Mouse (Mus musculus) cerebellum, adult 2 months (tissue): Measurements from ENCODE around the gene Syngr3. TPM values are rescaled to one million over a fixed set of nuclear protein-coding genes. Genes with fewer than 3 reads are reported as not detected.

Source experiments
- DNase-seq, 2 experiments: peaks; one replicate each; pipeline ENCODE4 v3.0.0; 2021
- H3K27ac ChIP-seq: fragments of 200-500 bp; 2 replicates; pipeline ENCODE4 v1.5.1; 2012; ENCODE audit warnings: low read length, control low read depth, inconsistent platforms; ENCODE audit not compliant: insufficient read depth
- H3K27me3 ChIP-seq: fragments of 200-500 bp; 2 replicates; pipeline ENCODE4 v1.6.1; 2012; ENCODE audit warnings: inconsistent platforms, mild to moderate bottlenecking, low read length, moderate library complexity; ENCODE audit not compliant: control insufficient read depth, insufficient read depth
- H3K4me1 ChIP-seq: fragments of 200-500 bp; 2 replicates; pipeline ENCODE4 v1.6.1; 2011; ENCODE audit warnings: low read length; ENCODE audit not compliant: control insufficient read depth, insufficient read depth
- H3K4me3 ChIP-seq: fragments of 200-500 bp; replicated peaks from 2 replicates; pipeline ENCODE3; 2011; ENCODE audit warnings: mild to moderate bottlenecking, low read depth, low read length, control low read depth; ENCODE audit not compliant: insufficient read depth
- CTCF ChIP-seq: fragments of 200-500 bp; IDR thresholded peaks from 2 replicates; pipeline ENCODE4 v1.5.1; 2011; ENCODE audit warnings: low read depth, mild to moderate bottlenecking, control low read depth, low read length, moderate library complexity, borderline replicate concordance; ENCODE audit not compliant: insufficient read depth
- POLR2A ChIP-seq: fragments of 200-500 bp; IDR thresholded peaks from 2 replicates; pipeline ENCODE4 v1.6.1; 2011; ENCODE audit warnings: low read length, control low read depth, borderline replicate concordance; ENCODE audit not compliant: insufficient read depth
- WGBS: fragments of 180-500 bp; shearing (Covaris S2); methylation state at CpG from one replicate; pipeline ENCODE4 v1.1.7; 2018; 5-methylcytosine and 5-hydroxymethylcytosine counted together
- polyA plus RNA-seq: library from polyadenylated mRNA; depleted of rRNA; stranded (reverse); fragments of >200 nt; gene quantifications from 2 replicates; pipeline ENCODE4 v1.2.3, GENCODE M21; 2012

Gene Syngr3
- polyA plus RNA-seq, 1 experiment, result 132 TPM

GRCm38 (mm10) chr17:24716166-24716682 lies 26.5 kb upstream of the Syngr3 start:
- WGBS, result 93% methylated on average over 15 of the region's 15 CpGs
- no peak for TF ChIP-seq CTCF
- no peak for TF ChIP-seq POLR2A
- Histone ChIP-seq H3K27me3 (no peaks in the 10 kb centered on the region), H3K4me3 (no peak overlapping the region), H3K27ac (no peak overlapping the region), H3K4me1 (no peaks in the 10 kb centered on the region)
- DNase-seq, result no peak

DNA sequence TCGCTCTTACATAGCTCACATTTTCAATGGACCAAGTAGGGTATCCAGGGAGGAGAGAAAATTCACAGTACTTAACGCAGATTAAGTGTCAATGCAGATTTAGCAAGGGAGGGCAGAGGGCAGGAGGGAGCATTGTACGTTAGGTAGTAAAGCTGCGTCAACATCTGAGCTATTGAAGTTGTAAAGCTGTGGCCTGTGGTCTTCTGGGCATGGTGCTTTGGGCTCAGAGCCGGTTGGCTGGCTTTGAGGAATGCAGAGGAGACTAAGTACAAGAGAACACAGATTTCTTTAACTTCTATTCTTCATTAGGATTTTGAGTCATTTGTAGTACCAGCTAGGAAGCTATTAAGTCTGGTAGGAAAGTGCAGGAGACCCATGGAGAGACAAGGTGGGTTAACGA lies 25.8 kb upstream of the Syngr3 start:
- WGBS, result 52% methylated on average over 6 of the region's 6 CpGs
- TF ChIP-seq POLR2A (no peak), CTCF (no peak)
- Histone ChIP-seq H3K4me1 (no peaks in the 10 kb centered on the region), H3K4me3 (no peak overlapping the region), H3K27me3 (no peaks in the 10 kb centered on the region), H3K27ac (no peak overlapping the region)
- no peak for DNase-seq

DNA sequence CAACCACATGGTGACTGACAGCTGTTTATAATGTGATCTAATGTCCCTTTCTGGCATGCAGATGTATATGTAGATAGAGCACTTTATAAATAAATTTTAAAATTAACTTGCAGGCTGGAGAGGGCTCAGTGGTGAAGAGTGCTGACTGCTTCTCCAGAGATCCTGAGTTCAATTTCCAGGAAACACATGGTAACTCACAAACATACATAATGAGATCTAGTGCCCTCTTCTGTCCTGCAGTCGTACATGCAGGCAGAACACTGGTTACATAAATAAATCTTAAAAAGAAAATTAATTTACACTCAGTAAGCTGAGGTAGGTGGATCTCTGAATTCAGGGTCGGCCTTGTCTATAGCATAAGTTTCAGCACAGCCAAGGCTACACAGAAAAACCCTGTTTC lies 18.9 kb upstream of the Syngr3 start:
- WGBS, result 27% methylated on average over 2 of the region's 2 CpGs
- H3K4me3 ChIP-seq, result no peak overlapping the region
- TF ChIP-seq CTCF (no peak), POLR2A (no peak)
- no peaks in the 10 kb centered on the region for H3K27me3 ChIP-seq
- H3K27ac ChIP-seq, result no peak overlapping the region
- no peaks in the 10 kb centered on the region for H3K4me1 ChIP-seq
- DNase-seq, result no peak

DNA sequence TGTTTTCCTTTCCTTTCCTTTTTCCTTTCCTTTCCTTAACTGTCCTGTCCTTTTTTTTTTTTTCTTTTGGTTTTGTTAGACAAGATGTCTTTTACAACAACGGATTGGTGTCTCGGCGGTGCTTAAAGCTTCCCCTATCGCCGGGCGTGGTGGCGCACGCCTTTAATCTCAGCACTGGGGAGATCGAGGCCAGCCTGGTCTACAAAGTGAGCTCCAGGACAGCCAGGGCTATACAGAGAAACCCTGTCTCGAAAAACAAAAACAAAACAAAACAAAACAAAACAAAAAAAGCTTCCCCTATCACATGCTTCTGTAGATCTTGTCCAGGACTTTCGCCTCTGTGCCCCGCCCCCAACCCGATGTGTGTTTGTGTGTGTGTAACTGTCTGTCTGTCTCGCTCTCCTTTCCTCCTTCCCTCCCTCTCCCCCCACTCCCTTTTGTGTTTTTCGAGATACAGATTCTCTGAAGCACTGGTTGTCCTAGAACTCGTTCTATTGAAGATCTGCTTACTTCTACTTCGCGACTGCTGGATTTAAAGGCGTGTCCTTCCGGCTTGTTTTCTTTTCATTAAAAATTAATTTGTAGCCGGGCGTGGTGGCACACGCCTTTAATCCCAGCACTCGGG lies 18.2 kb upstream of the Syngr3 start:
- no peaks in the 10 kb centered on the region for H3K27me3 ChIP-seq
- WGBS, result 3% methylated on average over 24 of the region's 24 CpGs
- DNase-seq, result no peak
- no peak for TF ChIP-seq POLR2A
- no peak for TF ChIP-seq CTCF
- H3K4me1 ChIP-seq, result no peaks in the 10 kb centered on the region
- no peak overlapping the region; the same call in 1 of the 2 replicates for H3K27ac ChIP-seq
- peak overlapping the region; percentile 82 for H3K4me3 ChIP-seq

DNA sequence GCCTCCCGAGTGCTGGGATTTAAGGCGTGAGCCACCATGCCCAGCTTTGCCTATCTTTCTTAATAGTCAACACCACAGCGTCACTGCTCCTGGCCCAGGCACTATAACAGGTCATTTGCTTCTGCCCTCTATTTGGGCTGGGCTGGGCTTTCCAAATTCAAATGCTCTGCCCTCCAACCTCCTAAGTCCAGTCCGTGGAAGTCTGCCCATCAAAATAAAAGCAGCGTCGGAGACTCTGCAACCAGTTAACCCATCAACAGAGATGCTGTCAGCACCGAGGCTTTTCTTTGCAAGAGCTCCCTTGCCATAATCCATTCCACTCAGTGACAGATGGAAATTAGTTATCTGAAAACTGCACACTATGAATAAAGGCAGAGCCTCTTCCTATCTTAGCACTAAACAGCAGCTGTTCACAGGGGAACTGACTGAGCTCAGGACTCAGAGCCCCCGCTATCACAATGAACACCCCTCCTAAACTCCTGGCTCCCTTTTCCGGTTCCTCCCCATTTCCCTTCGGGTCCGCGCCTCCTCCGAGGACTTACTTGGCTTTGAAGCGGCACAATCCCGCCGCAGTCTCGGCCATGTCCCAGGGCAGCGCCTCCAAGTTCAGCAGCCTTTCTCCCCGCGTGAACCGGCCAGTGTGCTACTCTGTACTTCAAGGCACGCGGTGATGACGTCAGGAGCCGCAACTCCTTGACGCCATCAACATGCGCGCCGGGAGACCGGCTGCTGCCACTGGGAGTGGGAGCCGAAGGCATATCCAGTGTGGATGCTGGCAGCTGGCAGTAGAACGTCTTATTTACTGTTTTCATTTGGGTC lies 17.4 kb upstream of the Syngr3 start, which contains the start of gene Tbl3:
Gene Tbl3, minus strand, starts transcription at position 679 of the 819 bp plus-strand sequence.
- TF ChIP-seq POLR2A, result peak; percentile 95
- no peak for TF ChIP-seq CTCF
- no peaks in the 10 kb centered on the region for H3K4me1 ChIP-seq
- peak within 1 kb of the TSS; percentile 26; the same call in 1 of the 2 replicates for H3K27ac ChIP-seq
- WGBS, result 3% methylated on average over 32 of the region's 32 CpGs
- peak; percentile 94 to 95 for DNase-seq
- no peaks in the 10 kb centered on the region for H3K27me3 ChIP-seq
- peak within 1 kb of the TSS; percentile 82 for H3K4me3 ChIP-seq

DNA sequence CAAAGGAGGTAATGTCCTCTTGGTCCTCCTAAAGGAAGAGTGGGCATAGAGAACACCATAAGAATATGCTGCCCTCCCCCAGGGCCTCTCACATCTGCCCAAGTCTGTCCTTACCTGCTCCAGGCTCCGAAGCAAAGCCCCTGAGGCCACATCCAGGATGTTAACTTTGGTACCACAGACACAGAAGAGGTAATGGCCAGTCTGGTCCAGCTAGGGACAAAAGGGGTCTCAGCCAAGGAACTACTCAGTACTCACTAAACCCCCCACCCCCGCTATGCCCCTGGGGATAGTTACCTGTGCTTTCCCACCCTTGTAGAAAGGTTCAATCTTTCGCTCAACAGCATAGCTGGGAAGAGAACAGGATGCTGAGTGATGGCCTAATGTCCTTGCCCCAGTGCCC lies 16.1 kb upstream of the Syngr3 start:
- H3K27ac ChIP-seq, result no peak overlapping the region
- H3K27me3 ChIP-seq, result no peaks in the 10 kb centered on the region
- H3K4me3 ChIP-seq, result no peak overlapping the region
- no peak for DNase-seq
- 96% methylated on average over 3 of the region's 3 CpGs for WGBS
- TF ChIP-seq CTCF, result no peak
- TF ChIP-seq POLR2A, result no peak
- H3K4me1 ChIP-seq, result no peaks in the 10 kb centered on the region

- Histone ChIP-seq H3K27me3 (no peaks in the 10 kb centered on the region), H3K27ac (no peak overlapping the region), H3K4me3 (no peak overlapping the region), H3K4me1 (no peaks in the 10 kb centered on the region)
- TF ChIP-seq POLR2A, result no peak
- no peak for TF ChIP-seq CTCF
- WGBS, result 89% methylated on average over 9 of the region's 9 CpGs
- DNase-seq, result no peak
Measured at GRCm38 (mm10) chr17:24701251-24701650, 11.5 kb upstream of the Syngr3 start.
